Mouse (Mus musculus) heart, adult 2 months (tissue): ENCODE results near the gene Rhbdl2. TPM values are rescaled to one million over a fixed set of nuclear protein-coding genes. Genes with fewer than 3 reads are reported as not detected.

Source experiments
- DNase-seq, 2 experiments: peaks; one replicate each; pipeline ENCODE4 v3.0.0; 2021
- H3K27ac ChIP-seq: fragments of 200-600 bp; 2 replicates; pipeline ENCODE4 v1.8.1; 2022
- H3K27me3 ChIP-seq: fragments of 200-500 bp; 2 replicates; pipeline ENCODE4 v1.6.1; 2012; ENCODE audit warnings: mild to moderate bottlenecking, low read length, inconsistent platforms, mixed read lengths; ENCODE audit not compliant: control insufficient read depth, insufficient read depth
- H3K36me3 ChIP-seq: fragments of 200-500 bp; 2 replicates; pipeline ENCODE4 v1.6.1; 2012; ENCODE audit warnings: low read length, inconsistent platforms; ENCODE audit not compliant: control insufficient read depth, insufficient read depth
- H3K4me1 ChIP-seq: fragments of 200-500 bp; 2 replicates; pipeline ENCODE4 v1.6.1; 2011; ENCODE audit warnings: low read length; ENCODE audit not compliant: control insufficient read depth, insufficient read depth
- H3K4me3 ChIP-seq: fragments of 200-600 bp; 2 replicates; pipeline ENCODE4 v1.8.1; 2022
- H3K79me2 ChIP-seq: fragments of 200-500 bp; replicated peaks from 2 replicates; pipeline ENCODE4 v1.6.1; 2012; ENCODE audit warnings: mild to moderate bottlenecking, inconsistent platforms, low read length, moderate library complexity, mixed read lengths; ENCODE audit not compliant: control insufficient read depth, insufficient read depth
- H3K9ac ChIP-seq: fragments of 200-500 bp; 2 replicates; pipeline ENCODE4 v1.6.1; 2012; ENCODE audit warnings: low read depth, mild to moderate bottlenecking, control low read depth, inconsistent platforms, low read length, mixed read lengths
- CTCF ChIP-seq: fragments of 200-600 bp; IDR thresholded peaks from 2 replicates; pipeline ENCODE4 v1.8.1; 2022; ENCODE audit warnings: antibody characterized with exemption, mild to moderate bottlenecking, moderate library complexity
- EP300 ChIP-seq: fragments of 200-500 bp; IDR thresholded peaks from 2 replicates; pipeline ENCODE4 v1.6.1; 2011; ENCODE audit warnings: low read depth, low read length, control low read depth; ENCODE audit not compliant: insufficient read depth
- POLR2A ChIP-seq: fragments of 200-500 bp; IDR thresholded peaks from 2 replicates; pipeline ENCODE4 v1.6.1; 2011; ENCODE audit warnings: mild to moderate bottlenecking, low read depth, low read length, control low read depth; ENCODE audit not compliant: insufficient read depth
- WGBS: fragments of 180-500 bp; shearing (Covaris S2); methylation state at CpG from one replicate; pipeline ENCODE4 v1.1.7; 2018; 5-methylcytosine and 5-hydroxymethylcytosine counted together
- intact Hi-C: fragments of 180-260 bp; cut with DNase I; formaldehyde crosslinking; loops from one replicate; pipeline ENCODE4 v1.15.1; 2025
- polyA plus RNA-seq: library from polyadenylated mRNA; depleted of rRNA; stranded (reverse); fragments of >200 nt; gene quantifications from 2 replicates; pipeline ENCODE4 v1.2.3, GENCODE M21; 2012
- total RNA-seq, 2 experiments: library from RNA; stranded (reverse); gene quantifications; 2 replicates each; pipeline ENCODE4 v1.2.3; 2021

The Rhbdl2 gene
- total and polyA plus RNA-seq, 3 experiments: 0.33 TPM; not detected in 2

- no peaks in the 10 kb centered on the region for H3K27me3 ChIP-seq
- no peak overlapping the region for H3K27ac ChIP-seq
- H3K36me3 ChIP-seq: no peaks in the 10 kb centered on the region
- no peak overlapping the region for H3K4me3 ChIP-seq
- 52% methylated on average over 4 of the region's 4 CpGs for WGBS
- no peak for DNase-seq
- intact Hi-C loops: loop anchor here (10.0 kb wide), 1 partner anchor 76 kb away; no protein-coding TSS in a partner anchor
- no peak overlapping the region for H3K9ac ChIP-seq
- no peaks in the 10 kb centered on the region for H3K4me1 ChIP-seq
- peak; percentile 44 for TF ChIP-seq CTCF
- no peak for TF ChIP-seq EP300
- no peak for TF ChIP-seq POLR2A
- H3K79me2 ChIP-seq: no peaks in the 10 kb centered on the region
Measured at GRCm38 (mm10) chr4:123819093-123819610, 31.5 kb downstream of the Rhbdl2 start.

GRCm38 (mm10) chr4:123842126-123842525 is 54.5 kb downstream of the Rhbdl2 start:
- Histone ChIP-seq H3K4me1 (no peaks in the 10 kb centered on the region), H3K79me2 (no peaks in the 10 kb centered on the region), H3K27me3 (no peaks in the 10 kb centered on the region), H3K27ac (no peak overlapping the region), H3K9ac (no peak overlapping the region), H3K36me3 (no peaks in the 10 kb centered on the region), H3K4me3 (no peak overlapping the region)
- 79% methylated on average over 8 of the region's 8 CpGs for WGBS
- no peak for TF ChIP-seq POLR2A
- TF ChIP-seq CTCF: no peak
- TF ChIP-seq EP300: no peak
- DNase-seq: no peak
- intact Hi-C loops: no loop called here

- Histone ChIP-seq H3K4me3 (no peak overlapping the region), H3K27ac (no peak overlapping the region), H3K79me2 (no peaks in the 10 kb centered on the region), H3K4me1 (no peaks in the 10 kb centered on the region), H3K36me3 (no peaks in the 10 kb centered on the region), H3K9ac (no peak overlapping the region), H3K27me3 (no peaks in the 10 kb centered on the region)
- intact Hi-C loops: no loop called here
- no peak for TF ChIP-seq CTCF
- no peak for TF ChIP-seq POLR2A
- no peak for TF ChIP-seq EP300
- 63% methylated on average over 4 of the region's 4 CpGs for WGBS
- DNase-seq: no peak
Measured at GRCm38 (mm10) chr4:123856888-123857287, 69.2 kb downstream of the Rhbdl2 start.

GRCm38 (mm10) chr4:123858090-123858489 is 70.4 kb downstream of the Rhbdl2 start:
- no peaks in the 10 kb centered on the region for H3K79me2 ChIP-seq
- H3K4me1 ChIP-seq: no peaks in the 10 kb centered on the region
- no peak for DNase-seq
- intact Hi-C loops: no loop called here
- no peaks in the 10 kb centered on the region for H3K27me3 ChIP-seq
- no peak overlapping the region for H3K4me3 ChIP-seq
- no peak overlapping the region for H3K27ac ChIP-seq
- WGBS: 75% methylated on average over 7 of the region's 7 CpGs
- TF ChIP-seq EP300 (no peak), CTCF (no peak), POLR2A (no peak)
- H3K9ac ChIP-seq: no peak overlapping the region
- no peaks in the 10 kb centered on the region for H3K36me3 ChIP-seq

GRCm38 (mm10) chr4:123859379-123859778 is 71.7 kb downstream of the Rhbdl2 start, which contains the start of gene 4933427I04Rik:
4933427I04Rik (plus strand) TSS chr4:123859679.
- TF ChIP-seq EP300: no peak
- no peak for TF ChIP-seq POLR2A
- no peak for TF ChIP-seq CTCF
- intact Hi-C loops: no loop called here
- no peak within 1 kb of the TSS for H3K4me3 ChIP-seq
- no peaks in the 10 kb centered on the region for H3K4me1 ChIP-seq
- no peak within 1 kb of the TSS for H3K27ac ChIP-seq
- DNase-seq: no peak
- no peaks in the 10 kb centered on the region for H3K27me3 ChIP-seq
- no peaks in the 10 kb centered on the region for H3K36me3 ChIP-seq
- 75% methylated on average over 3 of the region's 3 CpGs for WGBS
- H3K79me2 ChIP-seq: no peaks in the 10 kb centered on the region
- H3K9ac ChIP-seq: no peak within 1 kb of the TSS

GRCm38 (mm10) chr4:123859803-123860202 is 72.1 kb downstream of the Rhbdl2 start:
- Histone ChIP-seq H3K4me1 (no peaks in the 10 kb centered on the region), H3K36me3 (no peaks in the 10 kb centered on the region), H3K9ac (no peak overlapping the region), H3K27me3 (no peaks in the 10 kb centered on the region), H3K4me3 (no peak overlapping the region), H3K27ac (no peak overlapping the region), H3K79me2 (no peaks in the 10 kb centered on the region)
- WGBS: 48% methylated on average over 2 of the region's 2 CpGs
- TF ChIP-seq CTCF: no peak
- TF ChIP-seq POLR2A: no peak
- TF ChIP-seq EP300: no peak
- intact Hi-C loops: no loop called here
- no peak for DNase-seq
